Mouse (Mus musculus) midbrain, embryonic 11.5 days (tissue): ENCODE data around the gene Ell2. TPM values are rescaled to one million over a fixed set of nuclear protein-coding genes. Genes with fewer than 3 reads are reported as not detected.

Experiments used
- ATAC-seq: fragments of 200-750 bp; cut with Nextera tagmentation; 2 replicates; pipeline ENCODE4 v1.8.0; 2017; ENCODE audit warnings: moderate TSS enrichment, moderate library complexity; ENCODE audit not compliant: low FRiP score
- DNase-seq: peaks from one replicate; pipeline ENCODE4 v3.0.0; 2015; ENCODE audit warnings: low spot score; ENCODE audit errors: missing footprints
- H3K27ac ChIP-seq: fragments of 300-500 bp; sonication (generic); 2 replicates; pipeline ENCODE4 v1.5.1; 2014; ENCODE audit warnings: low read depth, low read length
- H3K27me3 ChIP-seq: fragments of 300-500 bp; sonication (generic); 2 replicates; pipeline ENCODE4 v1.6.1; 2014; ENCODE audit warnings: mild to moderate bottlenecking, low read length, moderate library complexity, mixed read lengths; ENCODE audit not compliant: control insufficient read depth, insufficient read depth
- H3K36me3 ChIP-seq: fragments of 300-500 bp; sonication (generic); 2 replicates; pipeline ENCODE4 v1.6.1; 2014; ENCODE audit warnings: mild to moderate bottlenecking, low read length, moderate library complexity, mixed read lengths; ENCODE audit not compliant: control insufficient read depth, insufficient read depth
- H3K4me1 ChIP-seq: fragments of 300-500 bp; sonication (generic); 2 replicates; pipeline ENCODE4 v1.6.1; 2014; ENCODE audit warnings: low read length; ENCODE audit not compliant: control insufficient read depth, insufficient read depth
- H3K4me2 ChIP-seq: fragments of 300-500 bp; sonication (generic); 2 replicates; pipeline ENCODE4 v1.6.1; 2014; ENCODE audit warnings: mild to moderate bottlenecking, moderate library complexity
- H3K4me3 ChIP-seq: fragments of 300-500 bp; sonication (generic); 2 replicates; pipeline ENCODE4 v1.5.1; 2014; ENCODE audit warnings: low read depth, low read length
- H3K9ac ChIP-seq: fragments of 300-500 bp; sonication (generic); 2 replicates; pipeline ENCODE4 v1.6.1; 2014; ENCODE audit warnings: low read length
- H3K9me3 ChIP-seq: fragments of 300-500 bp; sonication (generic); 2 replicates; pipeline ENCODE4 v1.6.1; 2016; ENCODE audit warnings: low read length; ENCODE audit not compliant: control insufficient read depth
- WGBS: fragments of 180-500 bp; shearing (Covaris S2); extraction: QIAGEN DNeasy Blood & Tissue Kit; methylation state at CpG from one replicate; pipeline ENCODE4 v1.1.7; 2014; 5-methylcytosine and 5-hydroxymethylcytosine counted together
- polyA plus RNA-seq: library from polyadenylated mRNA; unstranded; fragments of >200 nt; fragmentation: Nextera tagmentation; extraction: Ambion mirVana; gene quantifications from 2 replicates; pipeline ENCODE4 v1.2.1, GENCODE M21; 2014

Ell2 gene
- polyA plus RNA-seq, 1 experiment from 2014 or later = 5.1 TPM

- 74% methylated on average over 4 of the region's 4 CpGs for WGBS
- ATAC-seq = no peak
Measured at GRCm38 (mm10) chr13:75726569-75727373, 20.2 kb downstream of the Ell2 start.

DNA sequence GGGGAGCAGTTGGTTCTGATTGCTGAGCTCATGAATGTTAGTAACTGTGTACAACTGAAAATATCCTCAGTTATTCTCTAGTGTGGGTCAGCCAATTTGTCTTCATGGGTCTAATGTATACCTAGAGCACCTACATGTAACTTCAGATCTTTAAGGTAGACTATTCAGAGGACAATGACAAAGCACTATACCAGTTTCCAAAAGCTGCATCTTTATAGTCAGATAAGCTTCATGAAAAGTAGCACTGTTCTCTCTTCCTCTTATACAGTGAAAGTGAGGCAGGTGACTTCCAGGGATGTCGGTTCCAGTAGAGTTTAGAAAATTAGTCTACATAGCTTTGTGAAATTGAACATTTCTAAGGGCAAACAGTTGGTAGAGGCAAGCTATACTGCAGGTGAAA lies 21.4 kb downstream of the Ell2 start:
- Histone ChIP-seq H3K9me3 (no peaks in the 10 kb centered on the region), H3K36me3 (no peaks in the 10 kb centered on the region), H3K4me1 (no peaks in the 10 kb centered on the region), H3K27me3 (no peaks in the 10 kb centered on the region), H3K4me2 (no peak overlapping the region), H3K27ac (no peak overlapping the region), H3K9ac (no peak overlapping the region), H3K4me3 (no peak overlapping the region)
- DNase-seq = no peak
- 80% methylated on average over 1 of the region's 1 CpGs for WGBS
- ATAC-seq = no peak

More at GRCm38 (mm10) chr13:75726569-75727373, 20.2 kb downstream of the Ell2 start:
- no peaks in the 10 kb centered on the region for H3K27me3 ChIP-seq
- H3K9ac ChIP-seq = no peak overlapping the region
- no peak overlapping the region for H3K4me2 ChIP-seq
- no peaks in the 10 kb centered on the region for H3K9me3 ChIP-seq
- no peak for DNase-seq
- H3K27ac ChIP-seq = no peak overlapping the region
- H3K4me3 ChIP-seq = no peak overlapping the region
- H3K36me3 ChIP-seq = no peaks in the 10 kb centered on the region
- H3K4me1 ChIP-seq = no peaks in the 10 kb centered on the region

DNA sequence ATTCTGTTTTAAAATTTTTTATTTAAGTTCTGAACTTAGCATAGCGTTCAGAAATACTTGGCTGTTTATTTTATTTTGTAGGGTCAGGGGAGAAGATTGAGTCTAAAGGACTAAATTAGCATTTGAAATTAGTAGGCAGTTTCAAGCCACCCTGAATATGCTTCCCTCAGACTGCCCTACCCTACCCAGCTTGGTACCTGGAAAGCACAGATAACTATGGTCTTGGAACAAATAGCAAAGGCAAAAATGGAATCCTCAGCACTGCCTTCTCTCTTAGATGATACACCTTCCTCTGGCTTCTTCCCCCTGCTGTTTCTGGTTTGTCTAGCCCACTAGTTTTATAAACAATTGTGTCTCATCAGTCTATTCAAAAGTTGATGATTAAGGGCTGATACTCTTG lies 23.3 kb downstream of the Ell2 start:
- Histone ChIP-seq H3K36me3 (no peaks in the 10 kb centered on the region), H3K4me2 (no peak overlapping the region), H3K27ac (no peak overlapping the region), H3K9me3 (no peaks in the 10 kb centered on the region), H3K4me3 (no peak overlapping the region), H3K27me3 (no peaks in the 10 kb centered on the region), H3K9ac (no peak overlapping the region), H3K4me1 (no peaks in the 10 kb centered on the region)
- DNase-seq = no peak
- WGBS = 78% methylated on average over 1 of the region's 1 CpGs
- no peak for ATAC-seq

- ATAC-seq = no peak
- H3K27me3 ChIP-seq = no peaks in the 10 kb centered on the region
- H3K27ac ChIP-seq = no peak overlapping the region
- H3K4me3 ChIP-seq = no peak overlapping the region
- H3K9ac ChIP-seq = no peak overlapping the region
- H3K4me1 ChIP-seq = no peaks in the 10 kb centered on the region
- H3K4me2 ChIP-seq = no peak overlapping the region
- H3K9me3 ChIP-seq = no peaks in the 10 kb centered on the region
- no peaks in the 10 kb centered on the region for H3K36me3 ChIP-seq
- peak; percentile 56 for DNase-seq
Measured at GRCm38 (mm10) chr13:75730717-75731116, 24.2 kb downstream of the Ell2 start.

DNA sequence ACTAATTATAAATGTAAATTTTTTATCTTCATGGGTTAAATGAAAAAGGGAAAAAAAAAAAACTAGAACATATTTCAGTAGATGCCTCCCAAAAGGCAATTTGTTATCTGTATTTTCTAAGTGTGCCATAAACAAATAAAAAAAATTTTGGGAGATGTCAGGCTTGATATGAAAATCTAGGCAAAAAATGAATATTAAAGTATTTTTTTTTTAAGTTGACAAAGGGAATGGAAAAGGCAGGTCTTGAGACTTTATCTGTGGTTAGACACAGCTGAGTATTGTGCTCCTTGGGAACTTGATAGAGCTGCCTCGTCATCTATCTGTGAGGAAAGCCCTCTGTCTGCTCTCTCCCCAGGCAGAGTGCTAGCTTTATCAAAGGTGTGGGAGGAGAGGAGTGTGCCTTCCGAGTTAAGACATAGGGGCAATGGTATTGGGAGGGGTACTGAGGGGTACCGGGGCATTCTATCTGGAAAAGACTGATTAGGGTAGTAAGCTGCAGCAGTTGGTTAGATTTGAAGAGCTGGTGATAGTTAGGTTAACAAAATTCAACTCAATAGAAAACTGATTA lies 27.1 kb downstream of the Ell2 start:
- no peak for ATAC-seq
- no peak for DNase-seq
- Histone ChIP-seq H3K9me3 (no peaks in the 10 kb centered on the region), H3K9ac (no peak overlapping the region), H3K27me3 (no peaks in the 10 kb centered on the region), H3K36me3 (no peaks in the 10 kb centered on the region), H3K27ac (no peak overlapping the region), H3K4me3 (no peak overlapping the region), H3K4me1 (no peaks in the 10 kb centered on the region), H3K4me2 (no peak overlapping the region)
- 71% methylated on average over 3 of the region's 3 CpGs for WGBS

GRCm38 (mm10) chr13:75734231-75734630 lies 27.7 kb downstream of the Ell2 start:
- WGBS = 91% methylated on average over 5 of the region's 5 CpGs
- DNase-seq = peak; percentile 14
- no peak overlapping the region for H3K9ac ChIP-seq
- no peaks in the 10 kb centered on the region for H3K36me3 ChIP-seq
- H3K4me3 ChIP-seq = no peak overlapping the region
- H3K4me1 ChIP-seq = no peaks in the 10 kb centered on the region
- no peak for ATAC-seq
- H3K4me2 ChIP-seq = no peak overlapping the region
- no peak overlapping the region for H3K27ac ChIP-seq
- H3K27me3 ChIP-seq = no peaks in the 10 kb centered on the region
- no peaks in the 10 kb centered on the region for H3K9me3 ChIP-seq

DNA sequence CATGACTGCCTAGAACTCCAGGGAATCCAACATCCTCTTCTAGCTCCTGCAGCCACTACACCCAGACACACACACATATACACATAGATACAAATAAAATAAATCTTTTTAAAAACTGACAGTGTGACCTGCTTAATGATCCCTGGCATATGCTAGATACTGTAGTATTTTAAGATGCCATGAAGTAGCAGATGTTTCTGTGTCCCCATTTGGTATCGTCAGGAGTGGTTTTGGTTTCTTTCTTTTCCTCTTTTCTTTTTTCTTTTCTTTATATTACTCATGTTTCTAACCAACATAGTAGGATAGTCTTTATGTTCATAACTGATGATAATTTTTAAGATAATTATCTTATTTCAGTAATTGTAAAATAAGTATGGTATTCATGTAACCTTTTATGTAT lies 29.0 kb downstream of the Ell2 start:
- Histone ChIP-seq H3K4me1 (no peaks in the 10 kb centered on the region), H3K4me3 (no peak overlapping the region), H3K27me3 (no peaks in the 10 kb centered on the region), H3K36me3 (no peaks in the 10 kb centered on the region), H3K4me2 (no peak overlapping the region), H3K9me3 (no peaks in the 10 kb centered on the region), H3K27ac (no peak overlapping the region), H3K9ac (no peak overlapping the region)
- 89% methylated on average over 1 of the region's 1 CpGs for WGBS
- DNase-seq (no peak), ATAC-seq (no peak)

GRCm38 (mm10) chr13:75737991-75738390 lies 31.4 kb downstream of the Ell2 start:
- Histone ChIP-seq H3K4me1 (no peaks in the 10 kb centered on the region), H3K27ac (no peak overlapping the region), H3K4me3 (no peak overlapping the region), H3K36me3 (no peaks in the 10 kb centered on the region), H3K9ac (no peak overlapping the region), H3K4me2 (no peak overlapping the region), H3K9me3 (no peaks in the 10 kb centered on the region), H3K27me3 (no peaks in the 10 kb centered on the region)
- 87% methylated on average over 7 of the region's 7 CpGs for WGBS
- ATAC-seq = no peak
- DNase-seq = no peak

GRCm38 (mm10) chr13:75738536-75738935 lies 32.0 kb downstream of the Ell2 start:
- 77% methylated on average over 6 of the region's 6 CpGs for WGBS
- Histone ChIP-seq H3K9me3 (no peaks in the 10 kb centered on the region), H3K27me3 (no peaks in the 10 kb centered on the region), H3K4me2 (no peak overlapping the region), H3K4me1 (no peaks in the 10 kb centered on the region), H3K4me3 (no peak overlapping the region), H3K27ac (no peak overlapping the region), H3K9ac (no peak overlapping the region), H3K36me3 (no peaks in the 10 kb centered on the region)
- no peak for DNase-seq
- ATAC-seq = no peak
